Mouse (Mus musculus) testis, adult 2 months (tissue): ENCODE results near the gene Lcat. TPM values are rescaled to one million over a fixed set of nuclear protein-coding genes. Genes with fewer than 3 reads are reported as not detected.

Experiments used
- H3K27ac ChIP-seq: fragments of 200-500 bp; 2 replicates; pipeline ENCODE4 v1.5.1; 2012; ENCODE audit warnings: low read depth, low read length; ENCODE audit not compliant: control insufficient read depth, insufficient read depth
- H3K27me3 ChIP-seq: fragments of 200-500 bp; 2 replicates; pipeline ENCODE4 v1.6.1; 2012; ENCODE audit warnings: mild to moderate bottlenecking, low read length, moderate library complexity; ENCODE audit not compliant: control insufficient read depth, insufficient read depth
- H3K36me3 ChIP-seq: fragments of 200-500 bp; 2 replicates; pipeline ENCODE4 v1.6.1; 2012; ENCODE audit warnings: mild to moderate bottlenecking, low read length; ENCODE audit not compliant: control insufficient read depth, insufficient read depth
- H3K4me1 ChIP-seq: fragments of 200-500 bp; 2 replicates; pipeline ENCODE4 v1.6.1; 2012; ENCODE audit warnings: low read length; ENCODE audit not compliant: control insufficient read depth, insufficient read depth
- H3K4me3 ChIP-seq: fragments of 200-500 bp; 2 replicates; pipeline ENCODE4 v1.5.1; 2012; ENCODE audit warnings: low read depth, mild to moderate bottlenecking, low read length, moderate library complexity, mixed read lengths; ENCODE audit not compliant: control insufficient read depth
- CTCF ChIP-seq: fragments of 200-500 bp; IDR thresholded peaks from 2 replicates; pipeline ENCODE4 v1.5.1; 2012; ENCODE audit warnings: low read depth, mild to moderate bottlenecking, inconsistent platforms, low read length, moderate library complexity; ENCODE audit not compliant: control insufficient read depth, insufficient read depth, insufficient replicate concordance
- POLR2A ChIP-seq: fragments of 200-500 bp; IDR thresholded peaks from 2 replicates; pipeline ENCODE4 v1.6.1; 2012; ENCODE audit warnings: low read depth, mild to moderate bottlenecking, inconsistent platforms, low read length, moderate library complexity; ENCODE audit not compliant: control insufficient read depth
- polyA plus RNA-seq: library from polyadenylated mRNA; depleted of rRNA; stranded (reverse); fragments of >200 nt; gene quantifications from 2 replicates; pipeline ENCODE4 v1.2.3, GENCODE M21; 2012

Lcat gene
- polyA plus RNA-seq, 1 experiment: 0.84 TPM

GRCm38 (mm10) chr8:105949350-105949749 lies 6.2 kb upstream of the Lcat start:
- no peaks in the 10 kb centered on the region for H3K36me3 ChIP-seq
- H3K4me1 ChIP-seq: no peaks in the 10 kb centered on the region
- no peak for TF ChIP-seq CTCF
- TF ChIP-seq POLR2A: no peak
- no peak overlapping the region for H3K4me3 ChIP-seq
- H3K27ac ChIP-seq: no peak overlapping the region
- no peaks in the 10 kb centered on the region for H3K27me3 ChIP-seq

GRCm38 (mm10) chr8:105942542-105942941 lies 640 bp downstream of the Lcat start:
- Histone ChIP-seq H3K4me3 (no peak overlapping the region), H3K36me3 (no peaks in the 10 kb centered on the region), H3K4me1 (peaks cover 5% of the 10 kb centered on the region), H3K27ac (no peak overlapping the region), H3K27me3 (no peaks in the 10 kb centered on the region)
- no peak for TF ChIP-seq CTCF
- TF ChIP-seq POLR2A: no peak

DNA sequence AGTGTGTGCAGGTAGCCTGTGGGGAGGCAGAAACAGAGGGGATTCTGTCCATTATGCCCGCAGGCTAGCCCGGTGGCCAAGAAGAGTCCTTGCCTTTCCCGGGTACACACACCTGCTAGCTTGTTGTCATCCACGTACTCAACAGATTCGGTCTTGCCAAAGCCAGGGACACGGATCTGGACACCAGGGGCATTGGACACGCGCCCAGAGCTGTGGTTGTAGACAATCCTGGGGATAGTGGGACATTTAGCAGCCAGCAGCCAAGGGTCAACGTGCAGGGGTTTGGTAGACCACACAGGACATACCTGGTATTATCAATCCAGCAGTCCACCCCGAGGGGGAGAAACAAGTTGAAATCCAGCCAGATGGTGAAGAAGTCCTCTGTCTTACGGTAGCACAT lies 1.2 kb downstream of the Lcat start:
- peaks cover 10% of the 10 kb centered on the region for H3K4me1 ChIP-seq
- no peak overlapping the region for H3K27ac ChIP-seq
- no peaks in the 10 kb centered on the region for H3K27me3 ChIP-seq
- no peaks in the 10 kb centered on the region for H3K36me3 ChIP-seq
- TF ChIP-seq POLR2A (no peak), CTCF (no peak)
- H3K4me3 ChIP-seq: no peak overlapping the region

DNA sequence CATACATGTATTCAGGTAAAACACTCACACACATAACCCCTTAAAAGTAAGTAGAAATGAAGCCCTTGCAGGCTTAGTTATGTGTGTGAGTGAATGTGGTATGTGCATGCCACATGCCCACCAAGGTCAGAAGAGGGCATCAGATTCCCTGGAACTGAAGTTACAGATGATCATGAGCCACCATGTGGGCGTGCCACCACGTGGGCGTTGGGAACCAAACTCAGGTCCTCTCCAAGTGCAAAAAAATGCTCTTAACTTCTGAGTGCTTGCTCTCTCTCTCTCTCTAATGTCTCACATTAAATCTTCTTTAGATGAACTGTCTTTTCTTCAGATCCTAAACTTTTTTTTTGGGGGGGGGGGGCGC lies 4.9 kb downstream of the Lcat start, which contains the start of gene Psmb10:
Psmb10 (minus strand) TSS at position 139 of the 364 bp plus-strand sequence.
- peak within 1 kb of the TSS; percentile 95 for H3K4me3 ChIP-seq
- TF ChIP-seq POLR2A (no peak), CTCF (no peak)
- no peaks in the 10 kb centered on the region for H3K27me3 ChIP-seq
- H3K36me3 ChIP-seq: no peaks in the 10 kb centered on the region
- H3K4me1 ChIP-seq: peaks cover 13% of the 10 kb centered on the region
- peak within 1 kb of the TSS; percentile 86 for H3K27ac ChIP-seq

DNA sequence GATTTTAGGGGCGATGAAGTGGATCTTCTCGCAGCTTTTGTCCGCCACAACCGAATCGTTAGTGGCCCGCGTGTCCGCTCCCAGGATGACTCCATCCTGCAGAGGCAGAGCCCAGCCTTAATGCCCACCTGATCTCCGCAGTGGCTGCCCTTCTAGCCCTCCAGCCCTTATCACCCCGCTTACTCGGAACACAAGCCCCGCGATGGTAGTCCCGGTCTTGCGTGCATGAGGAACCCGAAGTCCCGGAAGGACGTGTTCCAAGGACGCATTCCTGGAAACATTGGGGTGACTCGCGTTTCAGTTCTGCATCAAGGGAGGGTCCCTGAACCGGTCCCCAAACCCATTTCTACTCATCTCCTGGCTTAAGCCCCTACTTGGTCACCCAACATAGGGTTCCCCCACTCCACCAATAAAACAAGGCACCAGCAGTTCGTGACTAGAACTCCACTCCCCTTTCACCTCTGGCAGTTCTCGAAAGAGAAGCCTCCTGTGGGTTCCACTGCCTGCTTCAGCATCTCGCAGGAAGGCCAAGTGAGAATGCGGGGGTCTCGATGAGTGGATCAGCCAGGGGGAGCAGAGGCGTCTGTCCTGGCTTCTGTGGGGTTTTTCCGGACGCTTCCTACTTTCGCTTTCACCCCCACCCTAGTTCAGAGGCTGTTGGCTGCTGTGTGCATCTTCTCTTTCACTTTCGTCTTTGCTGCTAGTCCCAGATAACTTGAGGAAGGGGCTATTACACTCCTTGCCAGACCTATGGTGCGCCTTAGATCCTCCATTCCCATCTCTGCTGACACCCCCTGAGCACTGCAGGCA lies 5.5 kb downstream of the Lcat start:
- TF ChIP-seq POLR2A: no peak
- no peak for TF ChIP-seq CTCF

GRCm38 (mm10) chr8:105936866-105937475 lies 6.2 kb downstream of the Lcat start:
- H3K4me1 ChIP-seq: peaks cover 13% of the 10 kb centered on the region
- H3K27me3 ChIP-seq: no peaks in the 10 kb centered on the region
- no peaks in the 10 kb centered on the region for H3K36me3 ChIP-seq
- no peak for TF ChIP-seq CTCF
- peak; percentile 67 for TF ChIP-seq POLR2A
- peak overlapping the region; percentile 86 for H3K27ac ChIP-seq
- H3K4me3 ChIP-seq: peak overlapping the region; percentile 95

More for the DNA sequence above, 5.5 kb downstream of the Lcat start:
- H3K27ac ChIP-seq: peak overlapping the region; percentile 86
- H3K36me3 ChIP-seq: no peaks in the 10 kb centered on the region
- peaks cover 13% of the 10 kb centered on the region for H3K4me1 ChIP-seq
- H3K27me3 ChIP-seq: no peaks in the 10 kb centered on the region
- peak overlapping the region; percentile 95 for H3K4me3 ChIP-seq

DNA sequence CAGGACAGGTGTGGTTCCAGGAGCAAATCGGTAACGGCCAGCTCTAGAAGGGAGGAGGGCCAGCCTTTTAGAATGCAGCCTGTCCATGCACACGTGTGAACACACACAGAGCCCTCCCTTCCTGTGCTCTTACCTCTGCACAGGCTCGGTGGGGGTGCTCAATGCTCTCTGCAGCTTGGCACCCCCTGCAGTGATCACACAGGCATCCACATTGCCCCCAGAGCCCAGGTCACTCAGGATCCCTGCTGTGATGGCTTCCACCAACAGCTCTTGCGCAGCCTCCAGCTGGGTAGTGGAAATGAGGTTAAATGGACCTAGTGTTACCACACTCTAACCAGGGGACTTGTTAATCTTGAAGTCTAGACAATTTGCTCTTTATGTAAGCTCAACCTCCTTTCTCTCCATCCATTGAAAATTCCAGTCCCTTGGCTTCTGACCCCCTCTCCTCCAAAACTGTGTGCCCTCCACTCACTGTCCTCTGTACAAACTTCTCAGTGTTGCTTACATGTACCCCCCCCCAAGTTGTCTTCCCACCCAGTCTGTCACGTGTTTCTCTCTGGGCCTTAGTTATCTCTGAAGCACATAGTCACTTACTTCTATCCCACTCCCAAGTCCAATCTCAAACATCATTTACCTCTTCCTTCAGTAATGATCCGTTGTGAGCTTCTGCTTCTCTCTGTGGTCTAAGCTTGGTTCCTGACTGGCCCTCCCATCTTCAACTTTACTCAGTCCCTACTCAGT lies 7.1 kb downstream of the Lcat start:
- Histone ChIP-seq H3K27ac (no peak overlapping the region), H3K4me1 (peaks cover 13% of the 10 kb centered on the region), H3K27me3 (no peaks in the 10 kb centered on the region), H3K36me3 (no peaks in the 10 kb centered on the region), H3K4me3 (no peak overlapping the region)
- TF ChIP-seq CTCF (no peak), POLR2A (no peak)
